Mouse (Mus musculus) heart, postnatal 25 days (tissue): ENCODE measurements around the gene Usp21. TPM values are rescaled to one million over a fixed set of nuclear protein-coding genes. Genes with fewer than 3 reads are reported as not detected.

Experiments
- DNase-seq: peaks from one replicate; pipeline ENCODE4 v3.0.0; 2022; ENCODE audit warnings: low spot score
- intact Hi-C: fragments of 180-260 bp; cut with DNase I; formaldehyde crosslinking; loops from one replicate; pipeline ENCODE4 v1.15.1; 2025
- total RNA-seq, 2 experiments: library from RNA; stranded (reverse); gene quantifications; 2 replicates each; pipeline ENCODE4 v1.2.3; 2021

Usp21 gene
- total RNA-seq, 2 experiments from 2014 or later = 19.7 to 21.3 TPM

DNA sequence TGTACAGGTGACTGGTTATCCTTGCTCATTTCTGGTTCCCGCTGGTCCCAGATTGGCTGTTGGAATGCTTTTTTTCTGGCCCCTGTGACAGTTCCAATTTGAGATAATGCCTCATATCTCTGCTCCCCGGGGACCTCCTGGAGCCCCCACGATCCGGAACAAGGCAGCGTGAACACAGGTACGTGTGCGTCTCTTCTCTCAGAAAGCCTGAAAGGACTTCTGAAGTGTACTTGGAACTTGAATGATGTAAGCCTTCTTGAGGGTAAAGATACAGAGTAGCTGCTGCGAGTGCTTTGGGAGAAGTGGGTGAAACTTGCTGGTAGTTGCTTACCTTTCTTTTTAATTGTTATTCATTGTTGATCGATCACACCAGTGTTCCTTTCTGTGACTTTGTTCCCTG lies 16.6 kb downstream of the Usp21 start:
- no peak for DNase-seq
- intact Hi-C loops = no loop called here

DNA sequence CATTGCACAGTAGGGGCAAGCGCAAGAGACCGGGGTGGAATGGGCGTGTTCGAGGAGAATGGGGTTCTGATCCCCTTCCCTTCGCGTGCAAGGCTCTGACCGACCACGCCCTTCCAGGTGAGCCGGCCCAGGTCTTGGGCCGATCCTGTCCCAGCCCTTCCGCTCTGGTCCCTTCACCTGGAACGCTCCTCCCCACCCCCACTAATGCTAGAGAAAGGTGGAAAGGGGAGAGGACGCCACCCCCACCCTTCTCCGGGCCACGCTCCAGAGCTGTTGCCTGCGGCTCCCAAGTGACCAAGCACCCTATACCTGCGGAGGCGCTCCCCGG lies 17.3 kb downstream of the Usp21 start:
- no peak for DNase-seq
- intact Hi-C loops = no loop called here

DNA sequence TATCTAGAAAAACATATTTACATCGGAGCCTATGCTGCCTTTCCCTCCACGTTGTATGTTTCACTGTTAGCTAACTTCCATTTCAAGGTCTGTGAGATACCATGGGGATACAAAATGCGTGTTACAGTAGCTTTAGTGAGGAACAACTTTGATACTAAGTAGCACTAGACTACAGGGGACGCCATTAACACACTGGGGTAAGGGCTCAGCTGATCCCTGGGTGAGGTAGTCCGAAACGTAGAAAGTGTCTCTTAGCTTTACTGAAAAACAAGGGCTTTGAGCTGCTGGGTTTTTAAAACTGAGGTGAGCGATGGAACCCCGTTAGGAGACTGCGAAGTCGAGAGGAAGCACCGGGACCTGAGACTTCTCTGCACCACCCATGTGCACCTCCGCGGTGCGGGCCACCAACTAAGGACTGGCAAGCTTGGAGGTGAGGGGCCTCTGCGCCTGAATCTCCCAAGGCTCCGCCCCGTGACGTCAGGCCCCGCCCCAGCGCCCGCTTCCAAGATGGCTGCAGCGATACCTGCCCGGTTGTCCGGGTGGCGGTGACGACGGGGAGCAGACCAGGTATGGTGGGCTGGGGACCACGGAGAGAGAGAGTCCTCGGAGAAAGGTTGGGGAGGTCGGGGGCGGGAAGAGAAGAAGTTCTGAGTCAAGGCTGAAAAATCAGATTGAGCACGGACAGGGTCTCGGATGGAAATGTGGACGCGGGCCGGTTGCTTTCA lies 17.8 kb downstream of the Usp21 start, which contains the start of gene B4galt3:
TSS of gene B4galt3 (plus strand) at position 481 of the 725 bp plus-strand sequence.
- intact Hi-C loops = no loop called here
- peak; percentile 89 for DNase-seq

DNA sequence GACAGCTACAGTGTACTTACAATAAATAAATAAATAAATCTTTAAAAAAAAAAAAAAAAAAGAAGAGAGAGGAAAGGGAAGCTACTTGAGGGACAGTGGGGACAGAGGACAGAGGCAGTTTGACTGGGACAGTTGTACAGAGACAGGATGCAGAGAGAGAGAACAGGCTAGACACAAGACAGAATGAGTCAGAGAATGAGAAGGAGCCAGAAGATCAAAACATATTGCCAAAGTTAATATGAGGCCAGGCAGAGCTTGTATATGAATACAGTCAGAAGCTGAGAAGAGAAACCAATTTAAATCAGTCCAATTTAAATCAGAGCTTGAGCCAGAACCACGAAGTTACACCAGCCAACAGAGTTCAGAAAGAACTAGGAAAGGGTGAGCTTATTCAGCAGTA lies 19.4 kb downstream of the Usp21 start:
- intact Hi-C loops = no loop called here
- DNase-seq = no peak

DNA sequence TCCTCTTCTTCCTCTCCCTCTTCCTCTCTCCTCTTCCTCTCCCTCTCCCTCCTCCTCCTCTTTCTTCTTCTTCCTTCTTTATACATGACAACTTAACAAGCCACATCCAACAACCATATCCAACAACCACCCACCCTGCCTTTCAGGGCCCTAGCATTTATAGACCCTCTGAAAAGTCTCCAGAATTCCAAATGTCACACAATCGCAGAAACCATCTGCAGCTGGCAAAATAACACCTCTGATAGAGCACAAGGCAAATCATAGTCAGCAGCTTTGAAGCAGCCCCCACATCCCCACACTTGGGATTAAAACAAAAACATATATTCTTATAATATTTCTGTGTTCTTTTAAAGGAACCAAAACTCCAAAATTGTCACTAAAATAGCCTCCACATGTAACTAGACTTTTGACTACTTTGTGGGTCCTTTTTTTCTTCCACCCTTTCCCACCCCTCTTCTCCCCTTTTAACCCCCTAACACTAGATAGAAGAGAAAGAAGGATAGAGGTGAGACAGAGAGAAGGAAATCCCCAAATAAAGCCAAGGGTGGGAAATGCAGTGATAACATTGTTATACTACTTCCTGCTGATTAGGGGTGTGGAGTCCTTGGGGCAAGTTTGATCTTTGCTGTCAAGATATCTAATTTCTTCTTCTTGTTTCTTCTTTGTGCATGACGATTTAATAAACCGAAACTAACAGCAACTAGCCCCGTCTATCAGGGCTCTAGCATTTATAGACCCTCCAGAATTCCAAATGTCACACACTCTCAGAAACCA lies 21.6 kb downstream of the Usp21 start:
- DNase-seq = no peak
- intact Hi-C loops = no loop called here

DNA sequence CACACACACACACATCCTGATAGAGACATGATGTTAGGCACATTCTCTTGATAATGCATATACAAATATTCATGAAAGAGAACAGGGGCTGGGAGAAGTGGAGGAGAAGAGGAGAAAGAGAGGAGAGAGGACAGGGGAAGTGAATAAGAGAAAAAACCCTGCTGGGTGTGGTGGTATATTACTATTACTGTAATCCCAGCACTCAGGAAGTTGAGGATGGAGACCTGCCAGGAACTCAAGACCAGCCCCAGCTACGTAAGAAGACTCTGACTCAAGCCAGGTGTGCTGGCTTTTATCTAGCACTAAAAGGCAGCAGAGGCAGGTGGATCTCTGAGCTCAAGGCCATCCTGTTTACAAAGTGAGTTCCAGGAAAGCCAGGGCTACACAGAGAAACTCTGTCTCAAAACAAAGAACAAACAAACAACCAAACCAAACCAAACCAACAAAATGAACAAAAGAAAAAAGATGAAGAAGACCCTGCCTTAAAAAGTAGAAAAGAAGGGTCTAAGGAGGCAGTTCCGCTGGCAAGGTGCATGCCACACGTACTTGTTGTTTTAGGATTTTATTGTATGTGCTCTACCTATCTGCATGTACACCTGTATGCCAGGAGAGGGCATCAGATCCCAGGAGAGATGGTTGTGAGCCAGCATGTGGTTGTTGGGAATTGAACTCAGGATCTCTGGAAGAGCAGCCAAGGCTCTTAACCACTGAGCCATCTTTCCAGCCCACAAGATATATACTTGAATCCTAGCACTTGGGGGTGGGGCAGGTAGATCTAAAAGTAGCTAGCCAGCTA lies 23.9 kb downstream of the Usp21 start:
- intact Hi-C loops = no loop called here
- DNase-seq = no peak

DNA sequence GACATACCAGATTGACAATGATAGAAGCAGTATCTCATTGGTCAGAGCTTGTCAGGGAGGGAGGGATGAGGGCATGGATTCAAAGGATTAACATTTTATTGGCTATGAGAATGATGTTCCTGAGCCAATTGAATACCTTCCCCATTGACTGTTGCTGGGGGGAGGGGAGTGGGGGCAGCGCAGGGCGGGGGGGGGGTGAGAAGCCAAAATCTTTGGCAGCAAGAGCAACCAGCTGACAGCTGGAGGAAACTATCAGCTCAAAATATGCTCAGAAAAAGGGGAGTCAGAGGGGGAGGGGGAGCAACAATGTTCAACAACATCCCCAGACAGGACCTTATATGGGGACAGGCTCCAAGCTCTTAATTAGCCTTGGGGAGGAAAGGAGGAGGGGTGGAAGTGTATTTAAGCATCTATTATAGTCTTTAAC lies 24.6 kb downstream of the Usp21 start:
- intact Hi-C loops = no loop called here

DNA sequence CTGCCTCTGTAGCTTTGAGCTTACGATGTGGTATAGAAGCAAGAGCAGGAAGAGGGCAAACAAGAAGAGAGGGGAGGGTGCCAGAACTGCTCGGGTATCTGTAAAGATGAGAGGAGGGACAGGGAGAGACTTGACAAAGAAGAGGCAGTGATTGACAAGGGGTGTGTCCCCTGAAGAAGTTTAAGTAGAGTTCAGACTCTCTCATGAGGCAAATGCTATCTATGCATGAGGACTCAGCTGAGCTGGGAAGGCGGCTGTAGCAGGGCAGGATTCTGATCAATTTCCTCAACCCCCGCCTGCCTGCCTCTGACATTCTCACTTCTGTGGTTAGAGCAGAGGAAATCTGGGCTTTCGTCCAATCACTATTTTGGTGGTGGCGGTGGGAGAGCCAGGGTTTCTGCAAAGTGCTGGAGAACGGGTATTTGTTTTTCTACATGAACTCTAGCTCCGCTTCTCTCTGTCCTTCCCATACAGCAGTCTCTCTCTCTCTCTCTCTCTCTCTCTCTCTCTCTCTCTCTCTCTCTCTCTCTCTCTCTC lies 25.1 kb downstream of the Usp21 start:
- intact Hi-C loops = no loop called here
- peak; percentile 55 for DNase-seq

More for the DNA sequence above, 24.6 kb downstream of the Usp21 start:
- DNase-seq = no peak

DNA sequence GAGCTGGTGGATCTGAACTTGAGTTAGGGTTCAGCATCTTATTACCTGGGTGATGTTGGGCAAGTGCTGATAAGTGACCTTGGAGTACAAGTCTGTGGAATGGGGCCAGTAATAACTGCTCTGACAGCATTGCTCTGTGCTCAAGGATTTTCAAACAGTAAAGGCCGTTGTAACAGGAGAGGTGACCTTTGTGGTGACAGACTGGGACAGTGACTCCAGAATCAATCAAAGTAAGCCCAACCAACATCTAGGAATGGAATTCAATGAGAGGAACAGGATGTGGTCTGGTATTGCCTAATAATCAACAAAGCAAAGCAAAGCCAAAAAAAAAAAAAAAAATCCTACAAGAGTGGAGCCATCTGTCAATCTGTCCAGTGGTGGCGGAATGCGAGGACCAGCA lies 27.5 kb downstream of the Usp21 start:
- intact Hi-C loops = no loop called here
- DNase-seq = no peak

DNA sequence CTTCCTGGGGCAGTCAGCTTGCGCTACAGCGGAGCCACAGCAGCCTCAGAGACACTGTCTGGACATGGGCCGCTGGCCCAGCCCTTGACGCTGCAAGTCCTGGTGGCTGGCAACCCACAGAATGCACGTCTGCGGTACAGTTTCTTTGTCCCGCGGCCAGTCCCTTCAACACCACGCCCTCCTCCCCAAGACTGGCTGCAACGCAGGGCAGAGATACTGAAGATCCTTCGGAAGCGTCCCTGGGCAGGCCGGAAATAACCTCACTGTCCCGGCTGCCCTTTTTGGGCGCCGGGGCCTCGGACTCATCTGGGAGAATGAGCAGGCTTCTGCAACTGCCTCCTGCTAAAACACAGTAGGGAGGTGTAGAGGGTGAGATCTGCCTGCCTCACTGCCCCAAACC lies 28.9 kb downstream of the Usp21 start:
- DNase-seq = no peak
- intact Hi-C loops = no loop called here

DNA sequence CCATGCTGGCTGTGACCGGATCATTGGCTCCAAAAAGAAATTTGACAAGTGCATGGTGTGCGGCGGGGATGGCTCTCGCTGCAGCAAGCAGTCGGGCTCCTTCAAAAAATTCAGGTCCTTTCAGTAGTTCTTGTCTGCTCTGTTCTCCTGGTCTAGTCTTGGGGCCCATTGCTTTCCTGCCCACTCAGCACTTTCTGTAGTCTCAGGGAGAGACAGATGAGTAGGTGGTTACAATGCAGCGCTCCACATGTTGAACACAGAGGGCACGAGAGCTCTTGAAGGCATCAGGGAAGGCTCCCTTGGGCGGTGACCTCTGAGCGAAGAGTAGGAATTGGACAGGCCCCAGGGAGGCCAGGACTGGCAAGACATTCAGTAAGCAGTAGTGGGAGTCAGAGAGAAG lies 30.0 kb downstream of the Usp21 start:
- intact Hi-C loops = loop anchor here (2.0 kb wide), 2 partner anchors 31 to 139 kb away; no protein-coding TSS in a partner anchor
- DNase-seq = no peak

DNA sequence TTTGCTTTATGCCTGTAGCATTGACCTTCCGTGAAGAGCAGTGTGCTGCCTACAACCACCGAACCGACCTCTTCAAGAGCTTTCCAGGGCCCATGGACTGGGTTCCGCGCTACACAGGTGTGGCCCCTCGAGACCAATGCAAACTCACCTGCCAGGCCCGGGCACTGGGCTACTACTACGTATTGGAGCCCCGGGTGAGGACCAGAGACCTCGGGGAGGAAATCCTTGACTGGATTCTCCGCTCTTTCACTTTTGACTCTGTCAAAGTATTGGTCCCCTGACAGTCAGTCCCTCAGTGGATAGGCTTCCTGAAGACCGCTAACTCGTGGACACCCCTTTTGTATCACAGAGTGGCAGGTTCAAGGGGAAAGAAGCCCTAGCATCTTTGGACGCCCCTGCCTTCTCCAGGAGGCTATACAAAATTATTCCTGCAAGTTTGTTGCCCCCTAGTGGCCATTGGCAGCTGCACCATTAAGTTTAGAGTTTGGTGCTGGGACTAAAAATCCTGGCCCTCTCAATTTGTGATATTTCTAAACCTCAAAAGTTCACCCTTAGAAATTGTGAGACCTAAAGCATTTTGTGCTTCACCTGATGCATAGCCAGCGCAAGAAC lies 30.7 kb downstream of the Usp21 start:
- no peak for DNase-seq
- intact Hi-C loops = loop anchor here (2.0 kb wide), 2 partner anchors 30 to 138 kb away; no protein-coding TSS in a partner anchor

DNA sequence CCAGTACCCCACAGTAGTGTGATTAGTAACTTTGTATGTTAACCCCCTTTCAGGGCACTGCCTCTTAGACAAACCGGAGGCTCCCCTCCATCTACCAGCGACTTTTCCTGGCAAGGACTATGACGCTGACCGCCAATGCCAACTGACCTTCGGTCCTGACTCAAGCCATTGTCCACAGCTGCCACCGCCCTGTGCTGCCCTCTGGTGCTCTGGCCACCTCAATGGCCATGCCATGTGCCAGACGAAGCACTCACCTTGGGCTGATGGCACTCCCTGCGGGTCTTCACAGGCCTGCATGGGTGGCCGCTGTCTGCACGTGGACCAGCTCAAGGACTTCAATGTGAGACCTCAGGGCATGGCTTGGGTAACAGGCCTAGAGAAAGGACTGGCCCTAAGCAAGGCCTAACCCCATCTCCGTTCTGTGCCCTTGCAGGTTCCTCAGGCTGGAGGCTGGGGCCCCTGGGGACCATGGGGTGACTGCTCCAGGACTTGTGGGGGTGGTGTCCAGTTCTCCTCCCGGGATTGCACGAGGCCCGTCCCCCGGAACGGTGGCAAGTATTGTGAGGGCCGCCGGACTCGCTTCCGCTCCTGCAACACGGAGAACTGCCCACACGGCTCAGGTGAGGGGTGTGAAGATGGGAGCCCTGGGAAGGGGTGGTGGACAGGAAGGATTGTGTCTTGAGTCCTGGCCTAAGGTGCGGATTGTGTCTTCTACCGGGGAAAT lies 31.5 kb downstream of the Usp21 start:
- intact Hi-C loops = loop anchor here (2.0 kb wide), 2 partner anchors 29 to 137 kb away; no protein-coding TSS in a partner anchor
- no peak for DNase-seq

DNA sequence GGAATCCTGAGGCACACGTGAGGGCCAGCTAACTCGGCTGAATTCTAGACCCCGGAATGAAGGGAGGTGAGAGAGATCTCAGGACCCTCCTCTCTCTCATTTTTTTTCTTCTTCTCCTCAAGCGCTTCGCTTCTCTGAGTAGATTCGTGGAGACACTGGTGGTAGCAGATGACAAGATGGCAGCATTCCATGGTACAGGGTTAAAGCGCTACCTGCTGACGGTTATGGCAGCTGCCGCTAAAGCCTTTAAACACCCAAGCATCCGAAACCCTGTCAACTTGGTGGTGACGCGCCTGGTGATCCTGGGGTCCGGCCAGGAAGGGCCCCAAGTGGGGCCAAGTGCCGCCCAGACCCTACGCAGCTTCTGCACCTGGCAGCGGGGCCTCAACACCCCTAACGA lies 35.4 kb downstream of the Usp21 start:
- intact Hi-C loops = no loop called here

DNA sequence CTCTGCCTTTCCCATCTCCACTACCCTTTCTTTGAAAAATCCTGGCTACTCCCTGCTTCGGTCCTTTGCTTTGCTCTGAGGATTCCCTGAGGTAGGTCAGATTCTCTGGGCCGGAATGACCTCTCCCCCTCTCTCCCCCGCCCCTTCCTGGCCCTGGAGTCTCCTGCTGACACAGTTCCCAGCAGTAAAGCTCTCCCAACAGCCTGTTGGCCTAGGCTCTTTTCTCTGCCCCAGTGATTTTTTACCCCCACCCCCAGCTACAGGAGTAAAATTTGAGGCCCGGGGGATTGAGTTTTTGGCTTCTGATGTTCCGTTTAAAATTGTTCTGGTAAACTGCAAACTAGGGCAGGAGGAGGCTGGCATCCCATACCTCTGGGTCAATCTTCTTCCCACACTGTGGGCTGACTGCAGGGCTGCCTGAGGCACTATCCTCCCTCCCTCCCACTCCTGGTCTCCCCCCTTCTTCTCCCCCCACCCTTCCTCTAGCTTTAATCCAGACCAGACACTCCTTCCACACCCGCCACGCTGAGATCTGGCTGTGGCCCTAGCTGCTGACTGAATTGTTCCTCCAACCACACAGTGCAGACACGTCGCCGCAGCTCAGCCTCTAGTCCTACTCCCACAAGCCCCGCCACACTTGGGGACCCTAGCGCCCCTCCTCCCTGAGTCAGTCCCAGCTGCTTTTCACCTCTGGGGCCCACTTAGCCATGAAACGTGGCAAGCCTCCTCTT lies 36.0 kb downstream of the Usp21 start:
- intact Hi-C loops = no loop called here
- no peak for DNase-seq

More for the DNA sequence above, 35.4 kb downstream of the Usp21 start:
- no peak for DNase-seq

DNA sequence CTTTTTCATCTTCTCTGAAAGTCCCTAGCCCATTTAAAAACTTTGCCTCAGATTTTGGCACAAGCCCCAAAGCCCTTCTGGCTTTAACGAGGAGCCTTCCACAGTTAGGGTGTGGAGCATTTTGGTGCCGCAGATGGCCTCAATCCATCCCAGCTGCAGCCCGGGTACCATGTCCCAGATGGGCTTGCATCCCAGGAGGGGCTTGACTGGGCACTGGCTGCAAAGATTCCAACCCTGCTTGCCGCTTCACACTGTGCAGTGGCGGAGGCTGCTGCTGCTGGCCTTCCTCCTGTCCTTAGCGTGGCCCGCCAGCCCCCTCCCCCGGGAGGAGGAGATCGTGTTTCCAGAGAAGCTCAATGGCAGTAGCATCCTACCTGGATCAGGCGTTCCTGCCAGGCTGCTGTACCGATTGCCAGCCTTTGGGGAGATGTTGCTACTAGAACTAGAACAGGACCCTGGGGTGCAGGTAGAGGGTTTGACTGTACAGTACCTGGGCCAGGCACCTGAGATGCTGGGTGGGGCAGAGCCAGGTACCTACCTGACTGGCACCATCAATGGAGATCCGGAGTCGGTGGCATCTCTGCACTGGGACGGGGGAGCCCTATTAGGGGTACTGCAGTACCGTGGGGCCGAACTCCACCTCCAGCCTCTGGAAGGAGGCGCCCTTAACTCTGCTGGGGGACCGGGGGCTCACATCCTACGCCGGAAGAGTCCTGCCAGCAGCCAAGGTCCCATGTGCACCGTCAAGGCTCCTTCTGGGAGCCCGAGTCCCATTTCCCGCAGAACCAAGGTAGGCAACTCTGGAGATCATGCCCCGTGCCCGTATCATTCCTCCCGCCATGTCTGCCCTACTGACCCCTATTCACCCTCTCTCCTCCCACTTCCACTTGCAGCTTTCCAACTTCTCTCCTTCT lies 36.9 kb downstream of the Usp21 start, which contains the start of gene Ndufs2:
TSS of gene Ndufs2 (minus strand) at position 709 of the 914 bp plus-strand sequence.
- intact Hi-C loops = no loop called here
- no peak for DNase-seq

DNA sequence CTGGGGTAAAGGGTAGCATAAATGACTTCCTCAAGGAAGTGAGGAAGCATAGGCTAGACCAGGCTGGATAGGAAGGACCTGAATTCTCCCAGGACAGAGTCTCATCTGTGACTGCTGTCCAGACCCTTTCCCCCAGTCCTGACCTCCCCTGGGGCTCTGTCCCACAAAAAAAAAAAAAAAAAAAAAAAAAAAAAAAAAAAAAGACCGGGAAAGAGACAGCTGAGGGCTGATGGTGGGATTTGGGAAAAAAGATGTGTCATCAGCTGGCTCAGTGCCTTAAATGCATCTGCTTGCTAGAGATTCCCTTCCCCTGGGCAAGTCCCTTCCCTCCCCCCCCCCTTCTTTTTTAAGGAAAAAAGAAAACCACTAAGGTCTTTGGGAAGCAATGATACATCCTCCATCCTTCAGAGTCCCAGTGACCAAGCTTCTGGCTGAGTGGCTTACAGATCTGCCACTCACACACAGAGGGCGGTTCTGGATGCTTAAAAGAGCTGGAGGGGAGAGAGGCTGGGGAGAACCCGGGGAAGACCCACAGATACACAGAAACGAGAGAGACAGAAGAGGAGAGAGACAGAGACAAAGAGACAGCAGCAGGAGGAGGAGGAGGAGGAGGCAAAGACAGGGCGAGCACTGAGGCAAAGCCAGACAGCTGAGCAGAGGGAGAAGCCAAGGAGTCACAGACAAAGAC lies 37.7 kb downstream of the Usp21 start, which contains the start of gene Adamts4:
TSS of gene Adamts4 (plus strand) at position 509 of the 688 bp plus-strand sequence.
- intact Hi-C loops = no loop called here
- peak; percentile 25 for DNase-seq
